Mouse (Mus musculus) liver, postnatal 0 days (tissue): ENCODE data around the gene Cxcr5.

Source experiments
- CTCF ChIP-seq: sonication (generic); IDR thresholded peaks from 2 replicates; pipeline ENCODE4 v1.5.1; 2016; ENCODE audit warnings: antibody characterized with exemption, low read depth
- EP300 ChIP-seq: IDR thresholded peaks from 2 replicates; pipeline ENCODE4 v1.6.1; 2016; ENCODE audit warnings: antibody characterized with exemption, low read depth, mild to moderate bottlenecking

DNA sequence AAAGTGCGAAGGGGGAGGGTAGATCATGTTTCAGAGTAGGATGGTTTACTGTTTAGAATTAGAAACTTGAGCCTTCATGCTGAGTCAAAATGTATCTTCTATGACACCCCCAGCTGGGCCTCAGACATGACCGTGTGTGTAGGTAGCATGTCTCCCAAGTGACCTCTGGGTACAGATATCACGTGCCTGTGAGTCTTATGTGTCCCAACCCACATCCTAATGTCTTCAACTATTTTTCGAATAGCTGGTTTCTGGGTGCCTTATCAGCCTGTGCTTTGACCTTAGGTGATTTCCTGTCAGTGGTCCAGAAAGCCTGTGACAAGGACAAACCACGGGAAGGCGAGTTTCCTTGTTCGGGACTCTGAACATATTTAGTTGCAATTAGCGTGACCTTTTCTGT is 33.3 kb downstream of the Cxcr5 start:
- TF ChIP-seq CTCF (no peak), EP300 (no peak)
